Mouse (Mus musculus): ENCODE measurements around the gene Inpp5a.

Gene Inpp5a

GRCm38 (mm10) chr7:139369501-139370088 lies 19.3 kb upstream of the Inpp5a start:
- no peak for DNase-seq (ENCODE audit: low read depth, low spot score)

- DNase-seq (ENCODE audit: low read depth, low spot score) = no peak
Measured at GRCm38 (mm10) chr7:139371389-139371788, 17.5 kb upstream of the Inpp5a start.

GRCm38 (mm10) chr7:139377381-139377780 lies 11.5 kb upstream of the Inpp5a start:
- DNase-seq (ENCODE audit: low read depth, low spot score) = no peak

- no peak for DNase-seq (ENCODE audit: low read depth, low spot score)
Measured at GRCm38 (mm10) chr7:139378355-139378754, 10.6 kb upstream of the Inpp5a start.

- DNase-seq (ENCODE audit: low read depth, low spot score) = no peak
Measured at GRCm38 (mm10) chr7:139379745-139380144, 9.2 kb upstream of the Inpp5a start.

GRCm38 (mm10) chr7:139380225-139380624 lies 8.7 kb upstream of the Inpp5a start:
- DNase-seq (ENCODE audit: low read depth, low spot score) = no peak

- no peak for DNase-seq (ENCODE audit: low read depth, low spot score)
Measured at GRCm38 (mm10) chr7:139381877-139382276, 7.0 kb upstream of the Inpp5a start.

- DNase-seq (ENCODE audit: low read depth, low spot score) = no peak
Measured at GRCm38 (mm10) chr7:139382796-139383195, 6.1 kb upstream of the Inpp5a start.

GRCm38 (mm10) chr7:139384500-139384899 lies 4.4 kb upstream of the Inpp5a start:
- DNase-seq (ENCODE audit: low read depth, low spot score) = no peak

- no peak for DNase-seq (ENCODE audit: low read depth, low spot score)
Measured at GRCm38 (mm10) chr7:139384916-139385530, 3.9 kb upstream of the Inpp5a start.

- DNase-seq (ENCODE audit: low read depth, low spot score) = no peak
Measured at GRCm38 (mm10) chr7:139386933-139387690, 1.8 kb upstream of the Inpp5a start.

GRCm38 (mm10) chr7:139387921-139388669 lies 814 bp upstream of the Inpp5a start:
- DNase-seq (ENCODE audit: low read depth, low spot score) = no peak

- DNase-seq (ENCODE audit: low read depth, low spot score) = no peak
Measured at GRCm38 (mm10) chr7:139389213-139389761, 378 bp downstream of the Inpp5a start.

- DNase-seq (ENCODE audit: low read depth, low spot score) = no peak
Measured at GRCm38 (mm10) chr7:139390380-139390779, 1.5 kb downstream of the Inpp5a start.

- no peak for DNase-seq (ENCODE audit: low read depth, low spot score)
Measured at GRCm38 (mm10) chr7:139390926-139391325, 2.0 kb downstream of the Inpp5a start.

GRCm38 (mm10) chr7:139391691-139392090 lies 2.8 kb downstream of the Inpp5a start:
- no peak for DNase-seq (ENCODE audit: low read depth, low spot score)

GRCm38 (mm10) chr7:139392106-139392505 lies 3.2 kb downstream of the Inpp5a start:
- no peak for DNase-seq (ENCODE audit: low read depth, low spot score)

GRCm38 (mm10) chr7:139392691-139393235 lies 3.9 kb downstream of the Inpp5a start:
- DNase-seq (ENCODE audit: low read depth, low spot score) = no peak

GRCm38 (mm10) chr7:139397521-139397920 lies 8.6 kb downstream of the Inpp5a start:
- no peak for DNase-seq (ENCODE audit: low read depth, low spot score)

- no peak for DNase-seq (ENCODE audit: low read depth, low spot score)
Measured at GRCm38 (mm10) chr7:139398111-139398510, 9.2 kb downstream of the Inpp5a start.

- no peak for DNase-seq (ENCODE audit: low read depth, low spot score)
Measured at GRCm38 (mm10) chr7:139398530-139399021, 9.7 kb downstream of the Inpp5a start.

Data from embryo, embryonic 11.5 days (tissue).